Mouse (Mus musculus): ENCODE measurements at regions not wholly inside any gene's neighbourhood (a gene's known extent, or its start where the extent isn't known, plus 50 kb on each side); places are given as distances from the start of the nearest gene placed in this dataset.

GRCm38 (mm10) chr16:95929700-95930435 is 60.9 kb downstream of the Psmg1 start:
- Histone ChIP-seq H3K4me1 (no peaks in the 10 kb centered on the region), H3K4me3 (no peak overlapping the region), H3K4me2 (replicated peaks) (no peak overlapping the region), H3K9me3 (no peaks in the 10 kb centered on the region), H3K9ac (no peak overlapping the region), H3K36me3 (no peaks in the 10 kb centered on the region), H3K27ac (no peak overlapping the region), H3K27me3 (replicated peaks) (no peaks in the 10 kb centered on the region)
- WGBS = 81% methylated on average over 14 of the region's 14 CpGs
- ATAC-seq (ENCODE audit: low FRiP score, low read depth) = no peak

- Histone ChIP-seq H3K4me3 (no peak overlapping the region), H3K4me1 (no peaks in the 10 kb centered on the region), H3K36me3 (no peaks in the 10 kb centered on the region), H3K9me3 (no peaks in the 10 kb centered on the region), H3K27ac (no peak overlapping the region), H3K9ac (no peak overlapping the region), H3K4me2 (replicated peaks) (no peak overlapping the region), H3K27me3 (replicated peaks) (no peaks in the 10 kb centered on the region)
- ATAC-seq (ENCODE audit: low FRiP score, low read depth) = no peak
- 76% methylated on average over 18 of the region's 18 CpGs for WGBS
Observed at GRCm38 (mm10) chr16:95928290-95929260, 62.2 kb downstream of the Psmg1 start.

GRCm38 (mm10) chr16:95926558-95926957 is 64.2 kb downstream of the Psmg1 start:
- no peaks in the 10 kb centered on the region for H3K36me3 ChIP-seq
- 84% methylated on average over 6 of the region's 6 CpGs for WGBS
- H3K4me3 ChIP-seq = no peak overlapping the region
- H3K9ac ChIP-seq = no peak overlapping the region
- no peak overlapping the region for H3K4me2 ChIP-seq (replicated peaks)
- H3K9me3 ChIP-seq = no peaks in the 10 kb centered on the region
- H3K27ac ChIP-seq = no peak overlapping the region
- no peaks in the 10 kb centered on the region for H3K27me3 ChIP-seq (replicated peaks)
- no peak for ATAC-seq (ENCODE audit: low FRiP score, low read depth)
- H3K4me1 ChIP-seq = no peaks in the 10 kb centered on the region

GRCm38 (mm10) chr16:95924716-95925115 is 66.0 kb downstream of the Psmg1 start:
- no peak overlapping the region for H3K27ac ChIP-seq
- H3K27me3 ChIP-seq (replicated peaks) = no peaks in the 10 kb centered on the region
- ATAC-seq (ENCODE audit: low FRiP score, low read depth) = no peak
- no peaks in the 10 kb centered on the region for H3K36me3 ChIP-seq
- H3K4me3 ChIP-seq = no peak overlapping the region
- no peak overlapping the region for H3K4me2 ChIP-seq (replicated peaks)
- H3K9ac ChIP-seq = no peak overlapping the region
- no peaks in the 10 kb centered on the region for H3K9me3 ChIP-seq
- H3K4me1 ChIP-seq = no peaks in the 10 kb centered on the region
- 74% methylated on average over 8 of the region's 8 CpGs for WGBS

DNA sequence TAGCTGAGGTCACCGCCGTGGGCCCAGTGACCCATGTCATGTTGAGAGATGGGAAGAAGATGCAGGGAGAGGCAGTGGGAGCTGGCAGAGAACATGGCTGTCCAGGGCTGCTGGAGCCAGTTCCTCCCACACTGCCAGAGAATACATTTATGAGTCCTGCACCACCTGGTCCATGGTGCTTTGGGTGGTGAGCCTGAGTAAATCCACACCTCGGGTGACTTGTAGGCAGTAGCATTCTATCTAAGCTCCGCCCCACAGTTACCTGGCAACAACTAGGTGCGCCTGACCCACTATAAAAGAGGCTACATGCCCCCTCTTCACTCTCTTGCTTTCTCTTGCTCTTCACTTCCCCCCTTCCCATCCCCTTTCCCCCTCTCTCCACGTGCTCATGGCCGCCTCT is 66.8 kb downstream of the Psmg1 start:
- Histone ChIP-seq H3K36me3 (no peaks in the 10 kb centered on the region), H3K4me2 (replicated peaks) (no peak overlapping the region), H3K4me1 (no peaks in the 10 kb centered on the region), H3K9ac (no peak overlapping the region), H3K27me3 (replicated peaks) (no peaks in the 10 kb centered on the region), H3K4me3 (no peak overlapping the region), H3K27ac (no peak overlapping the region), H3K9me3 (no peaks in the 10 kb centered on the region)
- 81% methylated on average over 7 of the region's 7 CpGs for WGBS
- no peak for ATAC-seq (ENCODE audit: low FRiP score, low read depth)

GRCm38 (mm10) chr16:95922369-95922934 is 68.3 kb downstream of the Psmg1 start:
- Histone ChIP-seq H3K27me3 (replicated peaks) (no peaks in the 10 kb centered on the region), H3K36me3 (no peaks in the 10 kb centered on the region), H3K9me3 (no peaks in the 10 kb centered on the region), H3K4me3 (no peak overlapping the region), H3K4me1 (no peaks in the 10 kb centered on the region; the same call in 1 of the 2 replicates), H3K27ac (no peak overlapping the region), H3K9ac (no peak overlapping the region), H3K4me2 (replicated peaks) (no peak overlapping the region)
- 82% methylated on average over 9 of the region's 9 CpGs for WGBS
- no peak for ATAC-seq (ENCODE audit: low FRiP score, low read depth)

DNA sequence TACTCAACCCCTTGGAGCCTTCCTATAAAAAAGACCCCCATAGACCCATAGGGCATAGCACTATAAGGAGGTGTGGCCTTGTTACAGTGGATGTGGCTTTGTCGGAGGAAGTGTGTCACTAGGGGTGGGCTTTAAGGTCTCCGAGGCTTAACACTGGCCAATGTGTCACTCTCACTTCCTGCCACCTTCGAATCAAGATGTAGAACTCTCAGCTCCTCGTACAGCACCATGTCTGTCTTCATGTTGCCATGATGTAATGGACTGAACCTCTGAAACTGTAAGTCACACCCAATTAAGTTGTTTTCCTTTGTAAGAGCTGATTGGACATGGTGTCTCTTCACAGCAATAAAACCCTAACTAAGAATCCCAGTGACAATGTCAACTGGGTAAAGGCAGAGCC is 69.6 kb downstream of the Psmg1 start:
- Histone ChIP-seq H3K27me3 (replicated peaks) (no peaks in the 10 kb centered on the region), H3K4me2 (replicated peaks) (no peak overlapping the region), H3K9me3 (no peaks in the 10 kb centered on the region), H3K9ac (no peak overlapping the region), H3K4me1 (no peaks in the 10 kb centered on the region; the same call in 1 of the 2 replicates), H3K27ac (no peak overlapping the region), H3K36me3 (no peaks in the 10 kb centered on the region), H3K4me3 (no peak overlapping the region)
- WGBS = 80% methylated on average over 4 of the region's 4 CpGs
- ATAC-seq (ENCODE audit: low FRiP score, low read depth) = no peak

DNA sequence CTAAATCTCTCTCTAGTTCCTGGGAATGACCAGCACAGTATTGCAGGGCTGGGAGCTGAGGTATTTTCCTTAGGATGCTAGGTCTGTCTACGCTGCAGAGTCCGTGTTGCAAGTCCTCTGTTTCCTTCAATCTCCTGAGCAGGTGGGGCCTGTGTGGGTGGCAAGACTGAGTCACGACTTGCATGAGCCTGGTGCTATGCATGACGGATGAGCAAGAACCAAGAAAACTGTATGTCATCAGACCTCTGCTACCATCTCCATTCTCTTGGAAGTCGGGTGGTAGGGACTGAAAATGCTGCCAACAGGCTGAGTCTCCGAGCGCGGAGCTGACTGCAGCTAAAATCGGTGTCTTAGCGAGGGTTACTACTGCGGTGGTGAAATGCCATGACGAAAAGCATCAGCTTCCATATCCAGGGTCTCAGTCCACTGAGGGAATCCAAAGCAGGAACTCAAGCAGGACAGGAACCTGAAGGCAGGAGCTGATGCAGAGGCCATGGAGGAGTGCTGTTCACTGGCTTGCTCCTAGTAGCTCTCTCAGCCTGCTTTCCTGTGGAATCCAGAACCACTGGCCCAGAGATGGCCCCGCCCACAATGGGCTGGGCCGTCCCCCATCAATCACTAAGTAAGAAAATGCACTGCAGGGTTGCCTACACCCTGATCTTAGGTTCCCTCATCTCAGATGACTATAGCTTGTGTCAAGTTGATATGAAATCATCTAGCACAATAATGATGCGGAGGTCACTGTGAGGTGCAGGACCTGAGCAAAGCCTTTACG is 71.9 kb downstream of the Psmg1 start:
- H3K9ac ChIP-seq = no peak overlapping the region
- no peaks in the 10 kb centered on the region for H3K9me3 ChIP-seq
- 94% methylated on average over 16 of the region's 16 CpGs for WGBS
- H3K4me3 ChIP-seq = no peak overlapping the region
- no peak for ATAC-seq (ENCODE audit: low FRiP score, low read depth)
- H3K4me1 ChIP-seq = no peaks in the 10 kb centered on the region; the same call in 1 of the 2 replicates
- no peak overlapping the region for H3K4me2 ChIP-seq (replicated peaks)
- no peaks in the 10 kb centered on the region for H3K27me3 ChIP-seq (replicated peaks)
- no peak overlapping the region for H3K27ac ChIP-seq
- no peaks in the 10 kb centered on the region for H3K36me3 ChIP-seq

DNA sequence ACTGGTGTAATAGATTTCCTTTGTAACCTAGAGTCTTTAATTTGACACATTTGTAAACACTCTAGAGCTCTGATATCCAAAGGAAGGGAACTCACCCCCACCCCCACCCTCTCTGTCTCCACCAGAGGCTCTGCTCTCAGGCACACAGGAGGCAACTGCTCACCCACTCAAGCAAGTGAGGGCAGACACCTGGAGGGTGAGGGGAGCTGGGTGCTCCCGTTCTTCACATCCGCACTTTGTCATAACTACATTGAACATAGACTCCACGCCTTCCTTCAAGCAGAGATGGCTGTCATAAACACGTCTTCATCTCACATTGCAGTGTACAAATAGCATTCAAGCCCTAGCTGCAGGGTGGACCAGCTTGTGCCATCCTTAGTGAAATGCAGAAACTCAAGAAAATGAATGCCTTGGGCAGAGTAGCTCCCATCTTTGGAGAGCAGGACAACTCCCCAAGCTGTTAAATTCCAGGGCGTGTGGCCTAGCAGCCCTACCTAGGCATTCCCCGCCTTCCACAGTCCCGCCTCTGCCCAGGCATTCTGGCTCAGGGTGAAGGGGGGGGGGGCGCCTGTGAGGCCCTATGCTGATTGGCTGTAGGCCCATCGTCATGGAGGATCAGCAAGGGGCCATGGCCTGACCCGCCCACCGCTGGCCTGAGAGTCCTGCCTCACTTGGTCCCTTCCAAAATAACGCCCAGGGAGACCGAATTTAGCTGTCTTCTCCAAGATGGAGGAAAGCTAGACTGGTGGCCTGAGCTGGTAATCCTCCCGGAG is 72.9 kb downstream of the Psmg1 start:
- WGBS = 69% methylated on average over 14 of the region's 14 CpGs
- Histone ChIP-seq H3K27me3 (replicated peaks) (no peaks in the 10 kb centered on the region), H3K9me3 (no peaks in the 10 kb centered on the region), H3K9ac (no peak overlapping the region), H3K4me1 (no peaks in the 10 kb centered on the region; the same call in 1 of the 2 replicates), H3K4me2 (replicated peaks) (no peak overlapping the region), H3K4me3 (no peak overlapping the region), H3K27ac (no peak overlapping the region), H3K36me3 (no peaks in the 10 kb centered on the region)
- no peak for ATAC-seq (ENCODE audit: low FRiP score, low read depth)

DNA sequence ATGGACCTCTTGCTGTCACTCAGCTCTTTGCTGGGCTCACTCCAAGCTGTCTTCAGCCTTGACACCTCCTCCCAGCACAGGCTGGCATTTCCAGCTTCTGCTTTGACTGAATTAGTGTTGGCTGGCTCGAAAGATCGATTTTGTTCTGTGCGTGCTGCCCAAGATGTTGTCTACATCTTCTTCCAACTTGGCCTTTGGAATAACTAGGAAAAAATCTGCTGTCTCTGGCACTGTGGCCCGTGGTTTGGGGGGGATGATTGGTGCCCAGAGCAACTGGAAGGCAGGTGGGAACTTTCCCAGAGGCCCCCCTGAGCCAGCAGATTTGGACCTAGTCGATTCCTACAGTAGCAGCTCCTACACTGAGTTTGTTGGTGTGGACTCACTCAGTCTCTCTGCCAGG is 76.9 kb downstream of the Psmg1 start:
- no peak overlapping the region for H3K27ac ChIP-seq
- no peak overlapping the region for H3K4me2 ChIP-seq (replicated peaks)
- ATAC-seq (ENCODE audit: low FRiP score, low read depth) = no peak
- H3K4me3 ChIP-seq = no peak overlapping the region
- no peak overlapping the region for H3K9ac ChIP-seq
- 81% methylated on average over 5 of the region's 5 CpGs for WGBS
- H3K27me3 ChIP-seq (replicated peaks) = no peaks in the 10 kb centered on the region
- H3K36me3 ChIP-seq = no peaks in the 10 kb centered on the region
- no peaks in the 10 kb centered on the region for H3K9me3 ChIP-seq
- no peaks in the 10 kb centered on the region; the same call in 1 of the 2 replicates for H3K4me1 ChIP-seq

DNA sequence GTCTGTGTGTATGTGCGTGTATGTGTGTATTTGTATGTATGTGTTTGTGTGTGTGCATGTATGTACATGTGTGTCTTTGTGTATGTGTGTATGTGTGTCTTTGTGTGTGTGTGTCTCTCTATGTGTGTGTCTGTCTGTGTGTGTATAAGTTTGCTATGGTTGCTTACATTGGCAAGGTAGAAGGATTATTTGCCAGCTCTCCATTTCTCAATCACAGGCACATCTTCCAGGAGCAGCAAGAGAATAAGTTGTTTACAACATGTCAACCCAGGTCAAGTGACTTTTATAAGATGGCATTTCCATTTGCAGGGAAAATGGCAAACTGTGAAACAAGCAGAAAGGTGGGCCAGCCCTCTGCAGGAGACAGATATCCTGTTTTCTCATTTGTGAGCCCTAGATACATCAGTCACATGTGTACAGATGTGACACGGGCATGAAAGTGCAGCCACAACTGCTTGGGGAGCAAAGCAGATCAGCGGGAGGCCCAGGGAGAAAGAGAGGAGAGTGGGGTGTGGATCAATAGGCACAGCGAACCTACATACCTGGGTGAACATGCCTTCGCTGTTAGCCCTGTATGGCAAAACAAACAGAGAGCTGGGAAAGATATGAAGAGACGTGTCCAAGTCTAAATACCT is 86.1 kb downstream of the Psmg1 start:
- Histone ChIP-seq H3K27ac (no peak overlapping the region), H3K9ac (no peak overlapping the region), H3K36me3 (no peaks in the 10 kb centered on the region), H3K27me3 (replicated peaks) (no peaks in the 10 kb centered on the region), H3K4me1 (no peaks in the 10 kb centered on the region), H3K9me3 (no peaks in the 10 kb centered on the region), H3K4me2 (replicated peaks) (no peak overlapping the region), H3K4me3 (no peak overlapping the region)
- ATAC-seq (ENCODE audit: low FRiP score, low read depth) = no peak
- WGBS = 89% methylated on average over 6 of the region's 6 CpGs
